Mouse (Mus musculus) left cerebral cortex, postnatal 25 days (tissue): Measurements from ENCODE around the gene Cfap77. TPM values are rescaled to one million over a fixed set of nuclear protein-coding genes. Genes with fewer than 3 reads are reported as not detected.

Experiments
- DNase-seq, 2 experiments: peaks; one replicate each; pipeline ENCODE4 v3.0.0; 2022; ENCODE audit warnings: low spot score in 2 of 2, mixed read lengths in 1 of 2
- intact Hi-C: fragments of 180-260 bp; cut with DNase I; formaldehyde crosslinking; loops from one replicate; pipeline ENCODE4 v1.15.1; 2025
- total RNA-seq, 2 experiments: library from RNA; stranded (reverse); gene quantifications; 2 replicates each; pipeline ENCODE4 v1.2.3; 2021

Cfap77 gene
- total RNA-seq, 2 experiments from 2014 or later, result 0.34 TPM; not detected in 1

DNA sequence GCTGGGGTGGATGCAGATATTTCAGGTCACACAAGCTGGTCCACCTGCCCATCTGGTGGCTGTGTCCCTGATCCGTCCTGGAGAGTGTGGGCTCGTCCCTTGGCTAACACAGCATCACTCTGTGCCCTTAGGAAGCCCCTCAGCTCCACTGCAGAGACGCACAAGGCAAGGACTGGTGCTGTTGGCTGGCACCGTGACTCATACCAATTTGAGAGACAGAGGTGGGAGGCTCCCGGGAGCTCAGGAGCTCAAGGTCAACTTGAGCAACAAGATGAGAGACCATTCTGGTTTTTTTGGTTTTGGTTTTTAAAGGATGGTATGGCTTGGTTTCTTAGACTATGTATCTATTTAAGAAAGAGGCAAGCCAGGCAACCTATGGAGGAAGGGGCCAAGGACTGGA, 42.3 kb downstream of the Cfap77 start:
- intact Hi-C loops, result no loop called here
- DNase-seq, result no peak

GRCm38 (mm10) chr2:29007656-29008055, 47.2 kb downstream of the Cfap77 start:
- DNase-seq, result no peak
- intact Hi-C loops, result no loop called here

- DNase-seq, result peak; percentile 2 to 10
- intact Hi-C loops, result no loop called here
Measured at GRCm38 (mm10) chr2:29006455-29007034, 48.3 kb downstream of the Cfap77 start.

- intact Hi-C loops, result no loop called here
- no peak for DNase-seq
Measured at GRCm38 (mm10) chr2:29004037-29004436, 50.8 kb downstream of the Cfap77 start.

DNA sequence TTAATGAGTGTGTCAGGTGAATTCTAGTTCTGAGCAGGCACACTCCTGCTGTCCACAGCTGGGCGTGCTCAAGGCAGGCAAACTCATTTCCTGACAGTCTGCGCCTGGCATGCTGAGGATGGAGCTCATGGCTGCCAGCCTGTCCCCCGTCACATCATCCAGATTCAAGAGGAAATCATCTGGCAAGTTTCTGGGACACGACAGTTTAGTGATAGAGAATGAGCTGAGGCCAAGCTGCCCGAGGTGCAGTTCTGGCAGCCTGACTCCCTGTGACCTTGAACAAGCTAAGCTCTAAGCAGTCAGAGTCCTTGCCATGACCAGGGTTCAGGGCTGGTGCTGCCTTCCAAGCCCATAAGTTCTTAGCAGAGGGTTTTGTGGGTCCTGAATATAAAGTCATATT, 56.6 kb downstream of the Cfap77 start:
- DNase-seq, result no peak
- intact Hi-C loops, result loop anchor here (5.0 kb wide), 1 partner anchor 39 kb away; no protein-coding TSS in a partner anchor

DNA sequence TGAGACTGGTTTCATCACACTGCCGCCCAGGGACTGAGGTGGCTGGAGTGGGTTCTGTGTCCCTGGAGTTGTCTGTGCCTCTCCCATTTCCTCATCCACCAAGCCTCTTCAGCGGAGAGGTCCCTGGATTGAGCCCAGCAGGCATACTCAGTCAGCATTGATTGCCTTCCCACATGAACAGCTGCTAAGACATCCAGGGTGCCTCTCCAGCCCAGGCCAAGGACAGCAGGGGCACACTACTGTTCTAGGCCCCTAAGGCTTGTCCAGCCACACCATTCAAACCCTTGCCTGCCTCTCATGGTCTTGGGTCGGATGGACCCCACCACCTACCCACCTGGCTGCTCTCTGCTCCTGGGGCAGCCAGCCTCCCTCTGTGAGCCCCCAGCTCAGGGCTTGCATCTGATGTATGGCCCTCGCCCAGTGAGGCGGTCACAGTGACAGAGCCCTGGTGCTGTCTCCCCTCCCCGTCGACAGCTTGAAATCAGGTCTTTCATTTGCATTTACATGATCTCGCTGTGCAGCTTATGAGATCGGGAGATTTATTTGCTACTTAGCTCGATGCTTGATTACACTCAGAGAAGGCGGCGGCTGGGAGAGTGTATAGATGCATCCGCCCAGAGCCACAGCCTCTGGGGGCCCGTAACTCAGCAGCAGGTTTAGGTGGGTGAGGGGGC, 57.6 kb downstream of the Cfap77 start:
- intact Hi-C loops, result loop anchor here (5.0 kb wide), 1 partner anchor 40 kb away; no protein-coding TSS in a partner anchor

DNA sequence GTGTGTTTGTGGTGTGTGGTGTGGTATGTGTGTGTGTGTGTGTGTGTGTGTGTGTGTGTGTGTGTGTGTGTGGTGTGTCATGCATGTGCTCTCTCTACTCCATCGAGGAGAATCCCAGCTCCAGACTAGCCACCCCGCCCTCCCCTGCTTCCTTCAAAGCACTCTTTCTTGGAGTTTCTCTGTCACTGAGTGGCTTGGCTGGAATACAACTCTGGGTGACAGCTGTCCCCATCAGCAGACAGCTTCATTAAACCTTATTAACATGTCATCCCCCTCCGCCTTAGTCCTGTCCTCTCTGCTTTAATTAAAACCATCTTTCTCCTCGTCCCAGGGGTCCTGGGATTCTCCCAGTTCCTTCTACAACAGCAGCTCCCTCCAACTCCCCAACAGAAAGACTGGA, 59.4 kb downstream of the Cfap77 start:
- intact Hi-C loops, result loop anchor here (5.0 kb wide), 1 partner anchor 42 kb away; no protein-coding TSS in a partner anchor
- no peak for DNase-seq

More for the DNA sequence above, 57.6 kb downstream of the Cfap77 start:
- no peak for DNase-seq

GRCm38 (mm10) chr2:28994014-28994413, 60.9 kb downstream of the Cfap77 start:
- no peak for DNase-seq
- intact Hi-C loops, result no loop called here

- intact Hi-C loops, result no loop called here
- no peak for DNase-seq
Measured at GRCm38 (mm10) chr2:28988781-28989180, 66.1 kb downstream of the Cfap77 start.

DNA sequence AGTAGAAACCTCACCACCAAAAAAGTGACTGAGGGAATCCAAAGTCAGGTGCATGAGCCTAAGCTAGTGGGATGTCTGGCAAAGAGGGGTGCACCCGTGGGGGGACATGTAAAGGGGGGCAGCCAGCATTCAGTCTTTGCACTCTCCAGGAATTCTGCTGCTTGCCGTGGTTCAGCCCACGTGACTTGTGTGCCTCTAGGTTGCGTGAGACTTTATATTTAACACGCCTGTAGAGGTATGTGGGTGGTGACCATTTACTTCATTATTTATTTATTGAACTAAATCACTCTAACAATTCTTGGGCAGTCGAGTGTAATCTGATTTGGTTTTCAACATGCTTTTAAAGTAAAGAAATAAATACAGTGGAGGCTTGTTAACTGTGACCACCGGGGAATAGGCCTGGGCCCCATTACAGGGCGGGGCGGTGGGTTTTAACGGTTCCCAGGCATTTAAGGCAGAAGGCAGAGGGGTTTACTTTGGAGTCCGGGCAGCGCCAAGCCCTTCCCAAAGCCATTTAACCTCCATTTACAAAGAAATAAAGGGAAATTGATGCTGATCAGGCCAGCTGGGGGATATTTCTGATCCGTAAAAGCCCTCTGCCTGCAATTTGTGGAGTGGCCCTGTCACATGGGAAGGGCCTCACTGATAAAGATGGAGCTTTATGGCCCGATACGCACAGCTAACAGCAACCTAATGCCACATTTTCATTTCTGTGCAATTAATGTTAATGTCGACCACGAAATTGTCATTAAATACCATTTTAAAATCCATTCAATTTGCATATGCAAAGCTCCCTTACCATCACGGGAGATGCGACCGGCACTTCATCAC, 74.6 kb downstream of the Cfap77 start:
- no peak for DNase-seq
- intact Hi-C loops, result no loop called here

DNA sequence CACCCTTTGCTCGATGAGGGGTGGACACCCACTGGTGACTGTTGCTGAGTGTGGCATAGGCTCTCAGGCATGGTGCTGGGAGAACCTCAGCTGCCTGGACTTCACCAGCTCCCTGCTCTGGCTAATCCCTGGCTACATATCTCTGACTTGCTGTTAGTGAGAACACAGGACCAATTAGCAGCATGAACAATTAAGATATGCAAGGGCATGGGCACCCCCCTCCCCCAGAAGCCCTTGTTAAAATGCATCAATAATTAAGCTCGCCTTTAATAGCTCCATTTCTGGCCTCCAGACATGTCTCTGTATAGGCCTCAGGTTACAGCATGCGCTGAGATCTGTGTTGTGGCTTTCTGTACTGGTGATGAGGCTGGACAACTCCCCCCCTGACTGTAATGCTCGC, 76.4 kb downstream of the Cfap77 start:
- intact Hi-C loops, result no loop called here
- DNase-seq, result no peak

GRCm38 (mm10) chr2:28976635-28977034, 78.2 kb downstream of the Cfap77 start:
- intact Hi-C loops, result loop anchor here (1.0 to 2.0 kb wide), 3 partner anchors 52 to 221 kb away; no protein-coding TSS in a partner anchor
- peak; percentile 44 to 48 for DNase-seq

DNA sequence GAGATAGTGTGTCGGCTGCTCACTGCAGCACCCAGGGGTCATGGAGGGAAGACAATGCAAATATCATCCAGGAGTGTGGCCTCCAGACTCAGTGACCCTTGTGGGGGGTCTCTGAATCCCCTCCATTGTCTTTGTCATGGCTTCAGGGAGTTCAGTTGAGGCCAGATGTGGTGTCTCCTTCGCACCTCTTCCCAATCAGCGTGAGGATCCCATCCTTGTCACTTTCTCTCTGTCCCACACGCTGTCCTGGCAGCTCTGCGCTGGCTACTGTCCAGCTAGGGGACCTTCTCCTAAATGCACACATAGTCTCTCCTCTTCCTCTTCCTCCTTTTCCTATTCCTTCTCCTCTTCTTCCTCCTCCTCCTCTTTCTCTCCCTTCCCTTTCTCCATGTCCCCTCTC, 79.3 kb downstream of the Cfap77 start:
- no peak for DNase-seq
- intact Hi-C loops, result loop anchor here (1.0 to 2.0 kb wide), 3 partner anchors 51 to 220 kb away; no protein-coding TSS in a partner anchor

DNA sequence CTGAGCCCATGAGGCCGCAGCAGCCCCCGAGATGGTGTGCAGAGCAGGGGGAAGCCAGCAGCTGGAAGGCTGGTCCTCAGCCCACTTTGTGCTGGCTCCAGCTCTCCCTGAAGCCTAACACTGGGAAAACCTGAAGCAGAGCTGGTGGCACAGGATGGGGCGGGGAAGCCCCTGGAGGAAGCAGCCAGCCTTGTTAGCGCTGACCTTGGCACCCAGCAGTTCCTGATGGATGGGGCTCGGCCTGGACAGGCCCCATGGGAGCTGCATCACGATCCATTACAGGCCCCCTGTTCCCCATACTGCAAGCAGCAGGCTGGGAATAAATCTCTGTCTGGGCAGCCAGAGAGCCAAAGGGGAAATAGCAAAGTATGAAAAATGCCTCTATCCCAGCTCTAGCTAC, 80.3 kb downstream of the Cfap77 start:
- intact Hi-C loops, result no loop called here
- no peak for DNase-seq

- peak in 1 of 2 experiments; percentile 3 for DNase-seq
- intact Hi-C loops, result no loop called here
Measured at GRCm38 (mm10) chr2:28973832-28974450, 80.9 kb downstream of the Cfap77 start.

GRCm38 (mm10) chr2:28970424-28970823, 84.4 kb downstream of the Cfap77 start:
- intact Hi-C loops, result no loop called here
- DNase-seq, result no peak

- DNase-seq, result no peak
- intact Hi-C loops, result no loop called here
Measured at GRCm38 (mm10) chr2:28968278-28968677, 86.6 kb downstream of the Cfap77 start.

- intact Hi-C loops, result no loop called here
Measured at GRCm38 (mm10) chr2:28966151-28966795, 88.6 kb downstream of the Cfap77 start.

DNA sequence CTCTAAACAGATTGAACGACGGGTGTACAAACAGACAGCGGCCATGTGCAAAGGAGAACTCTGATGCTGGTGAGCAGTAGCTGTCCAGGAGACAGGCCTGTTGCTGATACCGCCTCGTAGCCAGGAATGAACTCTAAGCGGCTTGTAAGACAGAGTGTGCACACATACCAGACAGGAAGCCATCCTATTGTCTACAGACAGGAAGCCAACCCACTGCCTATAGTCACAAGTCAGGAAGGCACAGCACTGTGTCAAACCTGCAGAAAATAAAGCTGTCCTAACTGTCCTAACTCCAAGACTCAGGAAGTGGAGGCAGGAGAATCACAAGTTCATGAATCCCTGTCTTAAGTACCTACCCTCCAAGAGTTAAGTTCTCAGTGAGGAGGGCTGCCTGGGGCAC, 91.3 kb downstream of the Cfap77 start:
- DNase-seq, result no peak
- intact Hi-C loops, result no loop called here

More at GRCm38 (mm10) chr2:28966151-28966795, 88.6 kb downstream of the Cfap77 start:
- no peak for DNase-seq
